ENCODE assay signal across 8 mouse cellular contexts in the genomic region with DNA sequence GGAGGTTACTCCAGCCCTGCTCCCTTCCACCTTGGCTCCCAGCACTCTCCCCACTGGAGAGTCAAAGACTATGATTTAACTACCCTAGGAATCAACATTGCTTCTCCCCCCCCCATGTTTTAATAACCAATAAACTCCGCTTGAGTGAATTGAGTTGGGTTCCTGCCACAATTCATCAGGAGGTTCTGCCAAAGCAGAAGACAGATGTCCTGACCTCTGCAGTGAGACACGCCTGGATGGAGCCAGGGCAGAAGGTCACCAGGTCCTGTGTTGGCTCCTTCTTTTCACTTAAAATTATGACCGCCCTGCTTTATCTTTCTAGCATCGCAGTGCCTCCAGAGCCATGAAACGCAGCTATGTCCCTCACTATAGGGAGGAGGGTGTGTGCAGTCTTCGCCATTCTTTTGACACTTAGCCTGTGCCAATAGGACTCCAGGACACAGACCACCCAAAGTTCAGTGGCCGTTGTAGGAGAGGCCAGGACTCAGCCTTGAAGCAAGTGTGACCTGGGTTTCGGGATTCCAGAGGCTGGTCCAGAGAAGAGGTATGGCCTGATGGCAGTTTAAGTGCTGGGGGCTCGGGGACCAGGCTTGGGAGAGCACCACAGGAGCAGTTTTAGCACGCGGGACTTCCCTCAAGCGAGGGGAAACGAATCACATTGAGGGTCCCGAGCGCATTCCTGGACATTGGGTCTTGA. TPM values are rescaled to one million over a fixed set of nuclear protein-coding genes. Genes with fewer than 3 reads are reported as not detected.
A peak's percentile ranks its signal among the peaks of the same experiment; 100 is the strongest.
DNase-seq lines count a peak whose midpoint lies in the region; ATAC-seq and TF ChIP-seq lines count a peak whose summit lies in the region.

No protein-coding gene starts in this region.

- H3K4me3 ChIP-seq in cortical plate, adult 2 months (ENCODE audit: insufficient read depth, low read length), result peak overlapping the region; percentile 57
- H3K4me3 ChIP-seq in intestine, postnatal 0 days (ENCODE audit: low read depth, low read length), result peak overlapping the region; percentile 54
- H3K4me3 ChIP-seq in megakaryocyte, embryonic 14.5 days (replicated peaks), result peak overlapping the region; percentile 90

- H3K9me3 ChIP-seq in intestine, postnatal 0 days (ENCODE audit: control insufficient read depth), result no peaks in the 10 kb centered on the region
- peaks cover 7% of the 10 kb centered on the region for H3K9me3 ChIP-seq in megakaryocyte, embryonic 14.5 days

- TF ChIP-seq CTCF in cortical plate, adult 2 months (IDR thresholded peaks at IDR 0.05; ENCODE audit: extremely low read depth, insufficient read depth, low read length), result no peak
- TF ChIP-seq CTCF in intestine, postnatal 0 days (IDR thresholded peaks at IDR 0.05; ENCODE audit: low read depth), result no peak

- no peak for ATAC-seq in intestine, postnatal 0 days

- no peak overlapping the region for H3K27ac ChIP-seq in cortical plate, adult 2 months (ENCODE audit: insufficient read depth, low read length)
- no peak overlapping the region for H3K27ac ChIP-seq in intestine, postnatal 0 days (ENCODE audit: low read depth, low read length)

- H3K4me2 ChIP-seq in intestine, postnatal 0 days (replicated peaks; ENCODE audit: low read depth), result peak overlapping the region; percentile 99

- no peak overlapping the region for H3K9ac ChIP-seq in intestine, postnatal 0 days (ENCODE audit: low read depth, low read length)

- no peaks in the 10 kb centered on the region for H3K4me1 ChIP-seq in cortical plate, adult 2 months (ENCODE audit: control insufficient read depth, insufficient read depth, low read length)
- H3K4me1 ChIP-seq in intestine, postnatal 0 days (replicated peaks; ENCODE audit: control insufficient read depth, insufficient read depth, low read length), result no peaks in the 10 kb centered on the region; the same call in 1 of the 2 replicates
- peaks cover 20% of the 10 kb centered on the region for H3K4me1 ChIP-seq in megakaryocyte, embryonic 14.5 days

- peak; percentile 24 for DNase-seq in cerebellum, adult 11-12 months
- DNase-seq in cerebellum, adult 8-10 months, result no peak
- no peak for DNase-seq in thymus, postnatal 4 days
- no peak for DNase-seq in right cerebral cortex, postnatal 25 days
- DNase-seq in cerebellum, adult 18-20 months, result no peak

- 19% methylated on average over 15 of the region's 15 CpGs for WGBS in intestine, postnatal 0 days

- no peak for TF ChIP-seq POLR2A in cortical plate, adult 2 months (IDR thresholded peaks at IDR 0.05; ENCODE audit: extremely low read depth, insufficient read depth, low read length)

- no peaks in the 10 kb centered on the region for H3K36me3 ChIP-seq in intestine, postnatal 0 days (ENCODE audit: control insufficient read depth, insufficient read depth)
- no peaks in the 10 kb centered on the region for H3K36me3 ChIP-seq in megakaryocyte, embryonic 14.5 days (replicated peaks; ENCODE audit: low read length)

- peaks cover 30% of the 10 kb centered on the region for H3K27me3 ChIP-seq in intestine, postnatal 0 days (replicated peaks; ENCODE audit: control insufficient read depth, insufficient read depth, low read length)
- peaks cover 67% of the 10 kb centered on the region for H3K27me3 ChIP-seq in megakaryocyte, embryonic 14.5 days (replicated peaks)

RNA-seq across cellular contexts. Expression of gene Rasgef1c, which starts 0.5 kb away (rescaled TPM):
- 38.6 and 38.8 TPM in 2 replicates for polyA plus RNA-seq in cortical plate, adult 2 months (2012; rRNA removed)
- polyA plus RNA-seq in intestine, postnatal 0 days (2015; fragmentation: Nextera tagmentation; extraction: Ambion mirVana), result 0.44 and 0.78 TPM in 2 replicates
- polyA plus RNA-seq in megakaryocyte, embryonic 14.5 days (2012; ENCODE audit: insufficient read depth, low replicate concordance), result not detected in 2 replicates

RNA-seq across cellular contexts. Expression of gene Mapk9, which starts 54.6 kb away (rescaled TPM):
- 130 and 131 TPM in 2 replicates for polyA plus RNA-seq in cortical plate, adult 2 months (2012; rRNA removed)
- 21.7 and 22.0 TPM in 2 replicates for polyA plus RNA-seq in intestine, postnatal 0 days (2015; fragmentation: Nextera tagmentation; extraction: Ambion mirVana)
- polyA plus RNA-seq in megakaryocyte, embryonic 14.5 days (2012; ENCODE audit: insufficient read depth, low replicate concordance), result 3.2 and 7.6 TPM in 2 replicates

Comparison
In these comparisons a context has a peak if more than half of its experiments do, and no peak if none do; other contexts are left out.
1. RNA of gene Rasgef1c, which starts 0.5 kb away (polyA plus RNA-seq): 38.6 to 38.8 TPM in cortical plate, adult 2 months; 0.44 to 0.78 TPM in intestine, postnatal 0 days and not detected in megakaryocyte, embryonic 14.5 days; every median in the first group is over 10 times any median in the second.
2. Peak in every context shown above with its lines, with median percentiles within 50 percentile points of each other: H3K4me3 ChIP-seq.